Mouse (Mus musculus) heart, embryonic 10.5 days (tissue): ENCODE measurements around the gene Tspan15. TPM values are rescaled to one million over a fixed set of nuclear protein-coding genes. Genes with fewer than 3 reads are reported as not detected.

Experiments
- DNase-seq: peaks from one replicate; pipeline ENCODE4 v3.0.0-alpha.2; 2017; ENCODE audit warnings: low spot score
- H3K27ac ChIP-seq: fragments of 300-500 bp; sonication (generic); 2 replicates; pipeline ENCODE4 v1.5.1; 2016; ENCODE audit warnings: mild to moderate bottlenecking
- H3K27me3 ChIP-seq: fragments of 300-500 bp; sonication (generic); 2 replicates; pipeline ENCODE4 v1.6.1; 2016; ENCODE audit warnings: mild to moderate bottlenecking; ENCODE audit not compliant: poor library complexity, insufficient read depth, severe bottlenecking
- H3K36me3 ChIP-seq: fragments of 300-500 bp; sonication (generic); 2 replicates; pipeline ENCODE4 v1.6.1; 2016; ENCODE audit warnings: mild to moderate bottlenecking, moderate library complexity
- H3K4me1 ChIP-seq: fragments of 300-500 bp; sonication (generic); 2 replicates; pipeline ENCODE4 v1.6.1; 2016; ENCODE audit warnings: mild to moderate bottlenecking
- H3K4me3 ChIP-seq: fragments of 300-500 bp; sonication (generic); 2 replicates; pipeline ENCODE4 v1.5.1; 2016; ENCODE audit warnings: mild to moderate bottlenecking, moderate library complexity
- H3K9me3 ChIP-seq: fragments of 300-500 bp; sonication (generic); 2 replicates; pipeline ENCODE4 v1.6.1; 2016; ENCODE audit warnings: mild to moderate bottlenecking, moderate library complexity
- WGBS: fragments of 180-500 bp; shearing (Covaris S2); methylation state at CpG from one replicate; pipeline ENCODE4 v1.1.7; 2016; 5-methylcytosine and 5-hydroxymethylcytosine counted together
- polyA plus RNA-seq: library from polyadenylated mRNA; unstranded; fragments of >200 nt; fragmentation: Nextera tagmentation; extraction: Ambion mirVana; gene quantifications from 2 replicates; pipeline ENCODE4 v1.2.1, GENCODE M21; 2016

Tspan15 gene
- polyA plus RNA-seq, 1 experiment from 2014 or later: 13.9 TPM

DNA sequence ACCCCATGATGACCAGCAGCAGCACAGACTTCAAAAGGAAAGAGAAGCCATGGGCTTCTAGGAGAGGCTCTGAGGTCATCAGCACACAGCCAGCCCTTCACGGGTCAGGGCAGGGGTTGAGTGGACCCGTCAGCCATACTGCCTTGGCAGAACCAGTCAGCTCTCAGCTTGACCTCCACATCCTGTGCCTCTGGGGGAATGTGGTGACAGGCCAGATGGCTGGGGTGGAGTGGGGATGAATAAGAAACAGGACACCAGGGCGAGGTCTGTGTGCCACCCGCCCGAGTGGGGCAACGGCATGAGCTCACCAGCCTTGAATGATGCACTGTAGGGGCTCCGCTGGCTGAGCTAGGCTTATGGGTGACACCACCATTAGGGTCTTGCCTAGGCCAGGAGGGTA is 35.7 kb downstream of the Tspan15 start:
- DNase-seq: no peak

DNA sequence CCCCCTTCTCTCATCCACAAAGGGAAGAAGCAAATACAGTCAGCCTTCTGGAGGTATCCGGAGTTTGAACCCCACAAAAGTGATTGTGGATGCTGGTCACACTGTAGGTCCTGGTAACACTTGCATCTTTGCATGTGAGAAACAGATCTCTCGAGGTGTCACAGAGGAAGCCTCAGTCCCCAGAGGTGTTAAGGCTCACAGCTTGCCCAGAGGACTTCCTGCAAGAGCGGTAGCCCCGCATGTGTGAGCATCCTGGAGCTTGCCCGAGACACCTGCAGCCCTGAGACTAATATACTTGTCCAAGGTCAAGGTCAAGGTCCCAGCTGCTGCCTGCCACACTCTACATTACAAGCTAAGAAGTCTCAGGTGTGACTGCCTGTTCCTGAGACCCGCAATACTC is 36.1 kb downstream of the Tspan15 start:
- peaks cover 18% of the 10 kb centered on the region for H3K4me1 ChIP-seq
- no peaks in the 10 kb centered on the region for H3K9me3 ChIP-seq
- H3K27me3 ChIP-seq: peaks cover 31% of the 10 kb centered on the region
- no peak overlapping the region for H3K4me3 ChIP-seq
- DNase-seq: no peak
- H3K36me3 ChIP-seq: no peaks in the 10 kb centered on the region
- 40% methylated on average over 6 of the region's 6 CpGs for WGBS
- H3K27ac ChIP-seq: 0 out of 2 replicates have a peak overlapping the region, but pooled peaks have one; percentile 29

More for the DNA sequence above, 35.7 kb downstream of the Tspan15 start:
- WGBS: 46% methylated on average over 7 of the region's 7 CpGs
- Histone ChIP-seq H3K4me1 (peaks cover 18% of the 10 kb centered on the region), H3K4me3 (no peak overlapping the region), H3K9me3 (no peaks in the 10 kb centered on the region), H3K36me3 (no peaks in the 10 kb centered on the region), H3K27me3 (peaks cover 31% of the 10 kb centered on the region), H3K27ac (0 out of 2 replicates have a peak overlapping the region, but pooled peaks have one; percentile 29)

DNA sequence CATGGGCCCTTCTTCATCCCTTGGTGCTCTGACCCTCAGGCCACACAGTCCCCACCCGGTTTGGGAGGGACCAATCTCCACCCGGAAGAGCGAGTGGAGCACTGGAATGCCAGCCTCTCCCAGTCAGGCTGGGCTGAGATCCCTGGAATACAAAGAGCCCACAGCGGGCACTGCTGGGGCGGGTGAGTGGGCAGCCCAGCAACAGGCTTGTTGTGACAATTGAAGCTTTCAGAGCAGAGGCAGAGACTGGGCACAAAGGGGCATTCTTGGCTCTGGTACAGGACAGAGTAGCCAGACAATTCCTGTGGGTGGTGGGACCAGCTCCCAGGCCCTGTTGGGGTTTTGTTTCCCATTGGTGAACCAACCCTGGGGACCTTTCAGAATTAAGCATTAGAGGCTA is 36.6 kb downstream of the Tspan15 start:
- peaks cover 31% of the 10 kb centered on the region for H3K27me3 ChIP-seq
- no peak overlapping the region for H3K4me3 ChIP-seq
- no peaks in the 10 kb centered on the region for H3K36me3 ChIP-seq
- H3K9me3 ChIP-seq: no peaks in the 10 kb centered on the region
- WGBS: 72% methylated on average over 5 of the region's 5 CpGs
- no peak overlapping the region for H3K27ac ChIP-seq
- no peak for DNase-seq
- peaks cover 18% of the 10 kb centered on the region for H3K4me1 ChIP-seq

DNA sequence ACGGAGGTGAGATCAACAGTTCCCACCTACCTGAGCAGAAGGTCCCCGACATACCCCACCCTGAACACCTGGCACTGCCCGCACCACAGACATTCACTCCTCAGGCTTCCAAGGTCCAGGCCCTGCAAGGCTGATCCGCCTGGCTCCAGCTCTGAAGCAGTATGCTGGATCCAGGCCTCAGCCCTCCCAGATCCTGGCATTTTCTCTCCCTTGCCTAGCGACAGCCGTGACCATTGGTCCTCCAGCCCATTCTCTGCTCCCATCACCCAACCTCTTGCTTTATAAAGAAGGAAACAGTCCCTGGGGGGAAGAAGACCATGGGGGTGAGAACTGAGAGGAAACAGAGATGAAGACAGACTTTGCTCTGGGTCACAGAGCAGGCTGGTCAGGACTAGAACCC is 37.0 kb downstream of the Tspan15 start:
- H3K27ac ChIP-seq: no peak overlapping the region
- WGBS: 80% methylated on average over 6 of the region's 6 CpGs

DNA sequence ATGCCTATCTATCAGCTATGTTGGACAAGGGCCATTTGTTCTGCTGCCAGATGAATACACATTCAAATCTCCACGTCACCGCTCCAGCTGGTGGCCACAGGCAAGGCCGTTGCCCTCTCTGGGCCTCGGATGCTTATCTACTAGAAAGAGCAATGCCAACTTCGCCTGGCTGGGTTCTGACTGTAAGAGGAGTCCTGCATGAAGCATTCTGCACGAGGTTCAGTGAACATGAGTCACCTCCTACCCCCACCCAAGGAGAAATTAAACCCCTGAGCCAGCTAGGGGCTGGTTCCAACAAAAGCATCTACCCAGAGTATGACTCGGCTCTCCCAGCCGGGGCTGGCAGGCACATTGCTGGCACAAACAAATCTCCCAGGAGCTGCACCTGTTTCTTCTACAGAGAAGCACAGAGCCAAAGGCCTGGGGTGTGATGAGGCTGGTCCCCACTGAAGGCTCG is 38.3 kb downstream of the Tspan15 start:
- WGBS: 68% methylated on average over 9 of the region's 9 CpGs
- H3K27me3 ChIP-seq: peaks cover 38% of the 10 kb centered on the region
- H3K4me1 ChIP-seq: peaks cover 18% of the 10 kb centered on the region
- DNase-seq: no peak
- H3K4me3 ChIP-seq: no peak overlapping the region
- no peak overlapping the region for H3K27ac ChIP-seq
- no peaks in the 10 kb centered on the region for H3K9me3 ChIP-seq
- no peaks in the 10 kb centered on the region for H3K36me3 ChIP-seq

More for the DNA sequence above, 37.0 kb downstream of the Tspan15 start:
- DNase-seq: no peak
- H3K4me1 ChIP-seq: peaks cover 18% of the 10 kb centered on the region
- H3K4me3 ChIP-seq: no peak overlapping the region
- no peaks in the 10 kb centered on the region for H3K9me3 ChIP-seq
- no peaks in the 10 kb centered on the region for H3K36me3 ChIP-seq
- H3K27me3 ChIP-seq: peaks cover 31% of the 10 kb centered on the region

DNA sequence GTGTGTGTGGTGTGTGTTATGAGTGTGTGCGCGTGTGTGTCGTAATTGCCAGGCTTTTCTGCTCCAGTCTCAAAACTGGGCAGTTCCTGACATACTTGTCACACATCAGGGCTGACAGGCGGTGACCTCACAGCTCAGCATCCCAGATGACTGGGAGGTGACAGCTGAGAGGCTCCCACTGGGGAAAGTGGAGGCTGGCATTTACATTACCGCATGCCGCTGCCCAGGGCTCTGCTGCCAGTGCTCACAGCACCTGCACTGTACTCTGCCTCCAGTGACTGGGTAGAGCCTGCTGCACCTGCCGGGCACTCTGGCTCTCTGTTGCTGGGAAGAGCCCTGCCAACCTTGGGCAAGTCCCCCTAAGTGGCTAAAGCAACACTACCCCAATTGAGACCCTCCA is 40.2 kb downstream of the Tspan15 start:
- Histone ChIP-seq H3K27ac (no peak overlapping the region), H3K36me3 (no peaks in the 10 kb centered on the region), H3K27me3 (peaks cover 37% of the 10 kb centered on the region), H3K4me3 (no peak overlapping the region), H3K4me1 (peaks cover 10% of the 10 kb centered on the region), H3K9me3 (no peaks in the 10 kb centered on the region)
- 88% methylated on average over 7 of the region's 7 CpGs for WGBS
- DNase-seq: no peak

DNA sequence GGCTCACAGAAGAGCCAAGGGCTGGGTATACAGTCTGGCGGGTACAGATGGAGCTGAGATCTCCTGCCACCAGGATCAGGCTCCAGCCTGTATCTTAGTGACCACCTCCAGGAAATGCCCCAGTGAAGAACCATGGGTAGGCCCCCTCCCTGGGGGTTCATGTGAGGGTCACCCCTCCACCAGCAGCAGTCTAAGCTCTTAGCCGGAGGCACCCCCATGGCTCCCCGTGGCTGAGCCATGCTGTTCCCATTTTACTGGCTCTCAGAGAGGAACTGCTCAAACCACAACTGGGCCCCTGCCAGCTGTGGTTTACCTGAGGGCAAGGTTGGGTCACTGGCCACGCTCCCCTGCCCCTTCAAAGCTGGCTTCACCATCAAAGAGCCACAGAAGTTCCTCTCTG is 41.1 kb downstream of the Tspan15 start:
- DNase-seq: no peak
- Histone ChIP-seq H3K4me3 (no peak overlapping the region), H3K27ac (no peak overlapping the region), H3K9me3 (no peaks in the 10 kb centered on the region), H3K27me3 (peaks cover 30% of the 10 kb centered on the region), H3K4me1 (peaks cover 1% of the 10 kb centered on the region), H3K36me3 (no peaks in the 10 kb centered on the region)
- WGBS: 79% methylated on average over 4 of the region's 4 CpGs

DNA sequence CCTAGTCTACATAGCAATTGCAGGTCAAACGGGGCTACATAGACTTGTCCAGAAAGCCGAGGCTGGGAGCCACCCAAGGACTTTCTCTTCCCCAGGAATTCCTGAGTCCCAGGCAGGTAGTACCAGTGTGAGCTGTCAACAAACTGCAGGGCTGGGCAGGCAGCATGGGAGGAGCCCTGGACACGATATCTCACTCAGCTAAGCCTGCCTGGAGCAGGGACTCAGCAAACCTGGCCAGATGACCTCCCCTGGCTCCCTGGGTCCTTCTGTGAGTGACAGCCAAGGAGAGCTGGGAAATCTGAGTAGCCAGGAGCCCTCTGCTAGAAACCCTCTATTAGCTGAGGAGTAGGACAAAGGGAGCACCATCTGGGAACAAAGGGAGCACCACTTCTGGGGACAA is 41.7 kb downstream of the Tspan15 start:
- Histone ChIP-seq H3K4me3 (no peak overlapping the region), H3K36me3 (no peaks in the 10 kb centered on the region), H3K4me1 (no peaks in the 10 kb centered on the region), H3K27ac (no peak overlapping the region), H3K9me3 (no peaks in the 10 kb centered on the region), H3K27me3 (peaks cover 30% of the 10 kb centered on the region; the same call in 1 of the 2 replicates)
- DNase-seq: no peak
- 42% methylated on average over 3 of the region's 3 CpGs for WGBS

DNA sequence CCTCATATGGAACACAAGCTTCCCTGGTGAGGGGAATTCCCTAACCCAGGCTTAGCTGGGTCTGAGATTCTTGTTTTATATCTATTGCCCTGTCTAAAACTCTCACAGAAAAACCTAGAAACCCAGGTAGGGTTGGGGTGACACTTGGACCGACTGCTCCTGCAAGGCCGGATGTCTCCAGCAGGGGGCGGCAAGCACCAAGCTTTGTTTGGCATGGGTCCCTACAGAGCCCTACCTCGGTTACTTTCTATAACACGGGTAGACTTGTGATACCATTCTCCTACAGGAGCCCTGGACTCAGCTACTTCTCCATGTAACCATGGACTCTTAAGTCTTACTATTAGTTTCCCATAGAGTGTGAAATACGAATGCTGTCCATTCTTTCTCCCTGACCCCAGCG is 44.2 kb downstream of the Tspan15 start:
- WGBS: 22% methylated on average over 7 of the region's 7 CpGs
- Histone ChIP-seq H3K9me3 (no peaks in the 10 kb centered on the region), H3K4me1 (no peaks in the 10 kb centered on the region), H3K27ac (no peak overlapping the region), H3K27me3 (peaks cover 29% of the 10 kb centered on the region), H3K36me3 (no peaks in the 10 kb centered on the region), H3K4me3 (no peak overlapping the region)
- DNase-seq: no peak

DNA sequence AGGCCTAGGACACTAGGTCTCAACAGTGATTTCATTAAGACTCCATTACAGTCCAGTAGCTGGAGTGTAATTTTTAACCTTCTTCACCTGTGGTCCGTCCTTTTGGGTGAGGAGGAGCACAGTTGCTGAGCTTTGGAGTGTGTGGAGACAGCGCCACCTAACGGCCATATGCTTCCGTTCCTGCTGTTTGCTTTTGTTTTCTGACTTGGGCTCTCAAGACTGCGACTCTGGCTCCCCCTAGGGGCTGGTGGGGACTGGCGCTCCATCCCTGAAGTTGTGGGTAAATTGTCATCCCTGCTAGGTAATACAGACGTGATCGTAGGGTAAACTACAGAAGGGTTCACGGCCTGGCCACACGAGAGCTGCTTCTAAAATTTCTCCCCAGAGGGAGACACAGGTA is 48.0 kb downstream of the Tspan15 start:
- peak; percentile 95 for DNase-seq
- no peaks in the 10 kb centered on the region for H3K9me3 ChIP-seq
- 3% methylated on average over 10 of the region's 10 CpGs for WGBS

DNA sequence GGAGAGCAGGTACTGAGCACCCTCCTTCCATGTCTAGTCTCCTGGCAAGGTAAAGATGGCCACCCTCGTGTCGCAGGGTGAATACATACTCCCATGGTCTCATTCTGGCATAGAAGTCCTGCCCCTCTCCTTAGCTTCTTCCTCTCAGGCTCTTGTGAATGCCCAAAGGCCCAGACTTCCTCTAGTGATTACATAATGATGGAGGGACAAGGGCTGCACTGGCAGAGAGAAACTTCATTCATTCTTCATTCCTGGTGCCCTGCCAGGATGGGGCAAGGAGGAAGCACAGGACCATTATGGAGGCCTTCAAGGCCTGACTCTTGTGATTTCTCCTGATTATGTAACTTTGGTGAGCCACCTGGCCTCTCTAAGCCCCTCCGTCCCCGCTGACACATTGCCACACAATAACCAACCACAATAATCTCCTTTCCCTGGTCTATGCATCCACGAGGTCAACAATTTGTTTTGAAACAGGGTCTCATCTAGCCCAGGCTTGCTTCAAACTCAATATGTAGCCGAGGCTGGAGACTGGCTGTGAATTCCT is 48.5 kb downstream of the Tspan15 start:
- 67% methylated on average over 6 of the region's 6 CpGs for WGBS
- Histone ChIP-seq H3K4me3 (no peak overlapping the region), H3K27ac (no peak overlapping the region)

More for the DNA sequence above, 48.0 kb downstream of the Tspan15 start:
- Histone ChIP-seq H3K4me3 (no peak overlapping the region), H3K27me3 (peaks cover 14% of the 10 kb centered on the region), H3K36me3 (no peaks in the 10 kb centered on the region), H3K27ac (no peak overlapping the region), H3K4me1 (no peaks in the 10 kb centered on the region)

DNA sequence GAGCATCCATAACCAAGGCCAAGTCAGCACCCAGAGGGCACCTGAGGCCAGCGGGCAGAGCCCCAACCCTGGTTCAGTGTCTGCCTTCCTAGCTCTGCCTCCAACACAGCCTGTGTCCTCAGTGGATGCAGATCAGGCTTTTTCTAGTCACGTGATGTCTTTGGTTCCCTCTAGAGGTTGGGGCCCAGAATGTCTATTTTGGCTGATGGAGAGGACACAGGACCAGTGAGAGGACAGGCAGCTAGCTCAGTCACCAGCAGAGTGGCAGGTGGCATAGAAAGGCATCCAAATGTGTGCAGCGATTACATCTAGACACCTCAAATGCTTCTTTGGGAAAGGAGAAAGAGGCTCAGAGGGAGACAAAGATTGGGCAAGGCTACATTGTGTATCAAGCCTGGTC is 49.4 kb downstream of the Tspan15 start:
- H3K27me3 ChIP-seq: peaks cover 17% of the 10 kb centered on the region
- H3K36me3 ChIP-seq: no peaks in the 10 kb centered on the region
- no peak overlapping the region for H3K4me3 ChIP-seq
- no peaks in the 10 kb centered on the region for H3K9me3 ChIP-seq
- H3K27ac ChIP-seq: no peak overlapping the region
- 43% methylated on average over 3 of the region's 3 CpGs for WGBS
- DNase-seq: no peak
- no peaks in the 10 kb centered on the region for H3K4me1 ChIP-seq

More for the DNA sequence above, 48.5 kb downstream of the Tspan15 start:
- DNase-seq: no peak
- no peaks in the 10 kb centered on the region for H3K4me1 ChIP-seq
- no peaks in the 10 kb centered on the region for H3K9me3 ChIP-seq
- peaks cover 17% of the 10 kb centered on the region for H3K27me3 ChIP-seq
- no peaks in the 10 kb centered on the region for H3K36me3 ChIP-seq

DNA sequence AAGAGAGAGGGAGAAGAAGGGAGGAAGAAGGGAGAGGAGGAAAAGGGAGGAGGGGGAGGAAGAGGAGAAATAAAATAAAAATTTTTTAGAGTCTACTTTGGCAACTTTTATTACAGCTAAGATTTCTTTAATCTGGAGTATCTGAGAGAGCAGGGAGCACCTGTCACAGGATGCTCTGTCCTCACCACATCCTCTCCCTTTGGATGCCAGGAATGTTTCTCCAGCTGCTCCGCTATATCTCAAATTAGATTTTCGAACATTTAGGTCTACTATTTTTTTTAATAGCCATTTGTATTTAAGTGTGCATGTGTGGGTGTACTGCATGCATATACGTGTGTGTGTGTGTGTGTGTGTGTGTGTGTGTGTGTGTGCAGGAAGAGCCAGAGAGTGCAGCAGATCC is 51.1 kb downstream of the Tspan15 start:
- no peak for DNase-seq
- 78% methylated on average over 3 of the region's 3 CpGs for WGBS
- Histone ChIP-seq H3K27me3 (peaks cover 17% of the 10 kb centered on the region), H3K4me1 (no peaks in the 10 kb centered on the region), H3K4me3 (no peak overlapping the region), H3K9me3 (no peaks in the 10 kb centered on the region), H3K27ac (no peak overlapping the region), H3K36me3 (no peaks in the 10 kb centered on the region)
